Mouse (Mus musculus) heart, postnatal 0 days (tissue): ENCODE results near the gene Gm14819. TPM values are rescaled to one million over a fixed set of nuclear protein-coding genes. Genes with fewer than 3 reads are reported as not detected.
"Not testable (repeated sequence)": the region's sequence is repeated elsewhere in the genome, so short reads cannot be mapped to it uniquely, and the experiment has no call there.

Experiments
- ATAC-seq: fragments of 200-750 bp; cut with Nextera tagmentation; 2 replicates; pipeline ENCODE4 v1.8.0; 2017; ENCODE audit warnings: low read depth, moderate number of reproducible peaks, moderate library complexity; ENCODE audit not compliant: insufficient read depth
- DNase-seq: peaks from one replicate; pipeline ENCODE4 v3.0.0-alpha.2; 2016; ENCODE audit warnings: low spot score
- H3K27ac ChIP-seq: fragments of 300-500 bp; sonication (generic); 2 replicates; pipeline ENCODE4 v1.5.1; 2014; ENCODE audit warnings: low read depth, mild to moderate bottlenecking
- H3K27me3 ChIP-seq: fragments of 300-500 bp; sonication (generic); 2 replicates; pipeline ENCODE4 v1.6.1; 2014; ENCODE audit warnings: low read length, mixed read lengths; ENCODE audit not compliant: control insufficient read depth, insufficient read depth
- H3K36me3 ChIP-seq: fragments of 300-500 bp; sonication (generic); replicated peaks from 2 replicates; pipeline ENCODE4 v1.6.1; 2014; ENCODE audit warnings: low read length, mixed read lengths; ENCODE audit not compliant: control insufficient read depth, insufficient read depth
- H3K4me1 ChIP-seq: fragments of 300-500 bp; sonication (generic); 2 replicates; pipeline ENCODE4 v1.6.1; 2014; ENCODE audit warnings: antibody characterized with exemption; ENCODE audit not compliant: control insufficient read depth, insufficient read depth
- H3K4me2 ChIP-seq: fragments of 300-500 bp; sonication (generic); 2 replicates; pipeline ENCODE4 v1.6.1; 2014; ENCODE audit warnings: low read depth, mild to moderate bottlenecking, low read length, moderate library complexity
- H3K4me3 ChIP-seq: fragments of 300-500 bp; sonication (generic); 2 replicates; pipeline ENCODE4 v1.5.1; 2014; ENCODE audit warnings: low read depth, low read length
- H3K9ac ChIP-seq: fragments of 300-500 bp; sonication (generic); replicated peaks from 2 replicates; pipeline ENCODE4 v1.6.1; 2014; ENCODE audit warnings: low read depth, low read length, mixed read lengths
- H3K9me3 ChIP-seq: fragments of 300-500 bp; sonication (generic); replicated peaks from 2 replicates; pipeline ENCODE4 v1.6.1; 2016; ENCODE audit warnings: low read length; ENCODE audit not compliant: control insufficient read depth
- WGBS: fragments of 180-500 bp; shearing (Covaris S2); extraction: QIAGEN DNeasy Blood & Tissue Kit; methylation state at CpG from one replicate; pipeline ENCODE4 v1.1.7; 2014; 5-methylcytosine and 5-hydroxymethylcytosine counted together
- polyA plus RNA-seq: library from polyadenylated mRNA; unstranded; fragments of >200 nt; fragmentation: Nextera tagmentation; extraction: Ambion mirVana; gene quantifications from 2 replicates; pipeline ENCODE4 v1.2.1, GENCODE M21; 2015
- total RNA-seq: library from RNA; depleted of rRNA; stranded (reverse); fragments of >200 nt; gene quantifications from 2 replicates; pipeline ENCODE4 v1.2.3, GENCODE M21; 2014; ENCODE audit warnings: low replicate concordance; rRNA removed

Gm14819 gene
- total RNA-seq (not detected in 2 replicates), polyA plus RNA-seq (not detected in 2 replicates)

- no CpG with 5 or more reads among the region's 6 CpGs for WGBS
- not testable (repeated sequence) for H3K4me2 ChIP-seq, ATAC-seq, H3K4me1 ChIP-seq, H3K9ac ChIP-seq, H3K9me3 ChIP-seq, H3K36me3 ChIP-seq, DNase-seq, H3K27me3 ChIP-seq, H3K27ac ChIP-seq, H3K4me3 ChIP-seq
Measured at GRCm38 (mm10) chrX:35403883-35404282, at the start of gene Gm14819. Gm14819 (plus strand) TSS chrX:35404183.
